Mouse (Mus musculus) bone marrow macrophage, adult 2 months (primary cell): Measurements from ENCODE around the gene Arhgap30.

Experiments used
- CTCF ChIP-seq: IDR thresholded peaks from 2 replicates; pipeline ENCODE4 v1.5.1; 2012; ENCODE audit warnings: low read depth, mild to moderate bottlenecking, low read length, moderate library complexity
- POLR2A ChIP-seq: IDR thresholded peaks from 2 replicates; pipeline ENCODE4 v1.6.1; 2012; ENCODE audit warnings: mild to moderate bottlenecking, low read depth, low read length, borderline replicate concordance

GRCm38 (mm10) chr1:171440025-171440725 lies 51.4 kb downstream of the Arhgap30 start:
- TF ChIP-seq CTCF, result no peak
- no peak for TF ChIP-seq POLR2A
